Mouse (Mus musculus): Measurements from ENCODE around the gene Prcc.

DNA sequence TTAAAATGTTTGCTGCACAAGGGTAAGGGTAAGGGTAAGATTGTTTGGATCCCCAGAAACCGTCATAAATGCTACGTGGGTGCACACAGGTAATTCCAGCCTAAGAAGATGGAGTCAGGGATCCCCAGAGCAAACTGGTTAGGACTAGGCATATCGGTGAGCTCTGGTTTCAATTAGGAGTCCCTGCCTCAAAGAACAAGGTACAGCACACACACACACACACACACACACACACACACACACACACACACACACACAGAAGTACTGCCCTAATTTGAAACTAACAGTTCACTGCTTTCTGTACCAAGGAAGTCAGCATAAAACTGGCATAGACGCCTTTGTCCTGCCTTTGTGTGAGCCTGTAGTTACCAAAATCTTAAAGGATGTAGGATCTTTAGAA lies 73.0 kb downstream of the Prcc start:
- no peak for TF ChIP-seq CTCF (IDR thresholded peaks at IDR 0.05; ENCODE audit: borderline replicate concordance, control insufficient read depth, extremely low read depth, insufficient read depth, low read length, poor library complexity)
- TF ChIP-seq POLR2A (IDR thresholded peaks at IDR 0.05; ENCODE audit: control insufficient read depth, extremely low read depth, insufficient read depth, low read length, poor library complexity) = no peak
